Mouse (Mus musculus) heart, postnatal 0 days (tissue): ENCODE results near the gene Lef1. TPM values are rescaled to one million over a fixed set of nuclear protein-coding genes. Genes with fewer than 3 reads are reported as not detected.

ENCODE experiments used
- ATAC-seq: fragments of 200-750 bp; cut with Nextera tagmentation; 2 replicates; pipeline ENCODE4 v1.8.0; 2017; ENCODE audit warnings: low read depth, moderate number of reproducible peaks, moderate library complexity; ENCODE audit not compliant: insufficient read depth
- DNase-seq: peaks from one replicate; pipeline ENCODE4 v3.0.0-alpha.2; 2016; ENCODE audit warnings: low spot score
- H3K27ac ChIP-seq: fragments of 300-500 bp; sonication (generic); 2 replicates; pipeline ENCODE4 v1.5.1; 2014; ENCODE audit warnings: low read depth, mild to moderate bottlenecking
- H3K27me3 ChIP-seq: fragments of 300-500 bp; sonication (generic); 2 replicates; pipeline ENCODE4 v1.6.1; 2014; ENCODE audit warnings: low read length, mixed read lengths; ENCODE audit not compliant: control insufficient read depth, insufficient read depth
- H3K36me3 ChIP-seq: fragments of 300-500 bp; sonication (generic); replicated peaks from 2 replicates; pipeline ENCODE4 v1.6.1; 2014; ENCODE audit warnings: low read length, mixed read lengths; ENCODE audit not compliant: control insufficient read depth, insufficient read depth
- H3K4me1 ChIP-seq: fragments of 300-500 bp; sonication (generic); 2 replicates; pipeline ENCODE4 v1.6.1; 2014; ENCODE audit warnings: antibody characterized with exemption; ENCODE audit not compliant: control insufficient read depth, insufficient read depth
- H3K4me2 ChIP-seq: fragments of 300-500 bp; sonication (generic); 2 replicates; pipeline ENCODE4 v1.6.1; 2014; ENCODE audit warnings: low read depth, mild to moderate bottlenecking, low read length, moderate library complexity
- H3K4me3 ChIP-seq: fragments of 300-500 bp; sonication (generic); 2 replicates; pipeline ENCODE4 v1.5.1; 2014; ENCODE audit warnings: low read depth, low read length
- H3K9ac ChIP-seq: fragments of 300-500 bp; sonication (generic); replicated peaks from 2 replicates; pipeline ENCODE4 v1.6.1; 2014; ENCODE audit warnings: low read depth, low read length, mixed read lengths
- H3K9me3 ChIP-seq: fragments of 300-500 bp; sonication (generic); replicated peaks from 2 replicates; pipeline ENCODE4 v1.6.1; 2016; ENCODE audit warnings: low read length; ENCODE audit not compliant: control insufficient read depth
- CTCF ChIP-seq: IDR thresholded peaks from 2 replicates; pipeline ENCODE4 v1.5.1; 2016; ENCODE audit warnings: antibody characterized with exemption, control low read depth, low read depth
- EP300 ChIP-seq: IDR thresholded peaks from 2 replicates; pipeline ENCODE4 v1.6.1; 2016; ENCODE audit warnings: antibody characterized with exemption, low read depth
- WGBS: fragments of 180-500 bp; shearing (Covaris S2); extraction: QIAGEN DNeasy Blood & Tissue Kit; methylation state at CpG from one replicate; pipeline ENCODE4 v1.1.7; 2014; 5-methylcytosine and 5-hydroxymethylcytosine counted together
- polyA plus RNA-seq: library from polyadenylated mRNA; unstranded; fragments of >200 nt; fragmentation: Nextera tagmentation; extraction: Ambion mirVana; gene quantifications from 2 replicates; pipeline ENCODE4 v1.2.1, GENCODE M21; 2015
- total RNA-seq: library from RNA; depleted of rRNA; stranded (reverse); fragments of >200 nt; gene quantifications from 2 replicates; pipeline ENCODE4 v1.2.3, GENCODE M21; 2014; ENCODE audit warnings: low replicate concordance

Gene Lef1
- total and polyA plus RNA-seq, 2 experiments from 2014 or later: 0.87 TPM; not detected in 1

DNA sequence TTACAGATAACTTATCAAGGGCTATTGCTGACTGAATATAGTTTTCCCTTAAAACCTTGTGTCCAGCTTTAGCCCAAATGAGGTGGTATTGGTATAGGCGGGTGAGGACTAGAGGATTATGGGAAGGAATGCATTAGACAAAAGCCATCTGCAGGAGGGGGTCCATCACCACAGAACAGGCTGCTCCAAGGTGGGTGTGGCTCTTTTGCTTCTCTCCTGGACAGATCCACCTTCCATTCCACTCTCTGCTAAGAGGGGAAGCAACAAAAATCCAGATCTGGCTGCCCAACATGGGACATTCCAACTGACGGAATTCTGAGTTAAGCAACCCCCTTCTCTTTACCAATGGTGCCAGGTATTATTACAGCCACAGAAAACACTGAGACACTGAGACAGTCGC lies 148.7 kb downstream of the Lef1 start:
- 66% methylated on average over 3 of the region's 3 CpGs for WGBS
- TF ChIP-seq CTCF (no peak), EP300 (no peak)
- Histone ChIP-seq H3K27me3 (no peaks in the 10 kb centered on the region), H3K4me2 (no peak overlapping the region), H3K27ac (0 out of 2 replicates have a peak overlapping the region, but pooled peaks have one; percentile 37), H3K36me3 (peaks cover 14% of the 10 kb centered on the region; the same call in 1 of the 2 replicates), H3K4me3 (no peak overlapping the region), H3K9ac (no peak overlapping the region), H3K4me1 (peaks cover 23% of the 10 kb centered on the region), H3K9me3 (no peaks in the 10 kb centered on the region)
- no peak for ATAC-seq
- DNase-seq: no peak

DNA sequence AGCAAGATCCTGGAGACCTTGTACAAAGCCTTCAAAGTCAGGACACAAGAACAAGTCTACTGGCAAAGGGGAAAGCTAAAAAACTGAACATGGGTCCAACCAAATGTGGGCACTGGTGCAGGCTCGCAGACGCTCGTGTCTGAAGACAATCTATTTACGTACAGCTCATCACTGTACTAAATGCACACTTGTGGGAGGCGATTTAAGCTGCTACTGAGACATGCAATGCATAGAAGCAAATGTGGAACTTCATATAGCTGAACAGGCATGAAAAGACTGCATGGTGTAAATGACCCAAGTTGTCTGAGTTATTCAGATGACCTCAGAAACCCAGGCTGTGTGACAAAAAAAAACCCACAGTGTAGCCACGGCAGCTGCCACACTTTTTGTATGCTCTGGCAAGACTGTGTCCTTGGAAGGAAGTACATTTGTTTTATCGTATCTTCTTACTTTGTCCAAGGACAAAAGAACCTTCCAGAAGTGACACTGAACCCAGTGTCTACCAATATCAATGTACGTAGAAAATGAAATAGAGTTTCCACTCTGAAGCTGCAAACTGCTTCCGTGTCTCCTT lies 149.2 kb downstream of the Lef1 start:
- Histone ChIP-seq H3K36me3 (peaks cover 14% of the 10 kb centered on the region; the same call in 1 of the 2 replicates), H3K4me2 (no peak overlapping the region), H3K27ac (peak overlapping the region; percentile 37; the same call in 1 of the 2 replicates), H3K9ac (no peak overlapping the region), H3K4me3 (no peak overlapping the region), H3K27me3 (no peaks in the 10 kb centered on the region), H3K9me3 (no peaks in the 10 kb centered on the region), H3K4me1 (peaks cover 23% of the 10 kb centered on the region)
- 54% methylated on average over 9 of the region's 9 CpGs for WGBS
- no peak for DNase-seq
- TF ChIP-seq EP300: no peak
- no peak for TF ChIP-seq CTCF
- ATAC-seq: no peak

DNA sequence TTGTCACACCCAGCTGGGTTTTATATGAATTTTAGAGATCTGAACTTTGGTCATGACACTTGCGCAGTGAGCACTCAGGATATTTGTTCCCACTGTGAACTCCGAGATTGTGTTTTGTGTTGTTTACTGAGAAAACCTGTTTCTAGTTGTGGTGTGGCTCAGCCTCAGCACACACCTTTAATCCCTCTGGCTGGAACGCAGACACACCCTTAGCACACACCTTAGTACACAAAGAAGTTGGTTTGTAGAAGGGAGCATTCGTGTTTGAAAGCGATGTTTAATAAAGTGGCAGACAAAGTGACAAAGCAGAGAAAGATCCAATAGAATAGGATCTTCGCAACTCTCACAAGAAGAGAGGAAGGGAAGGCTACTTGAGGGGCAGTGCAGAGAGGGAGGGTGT lies 150.1 kb downstream of the Lef1 start:
- peaks cover 20% of the 10 kb centered on the region; the same call in 1 of the 2 replicates for H3K36me3 ChIP-seq
- H3K27me3 ChIP-seq: no peaks in the 10 kb centered on the region
- no peak for ATAC-seq
- H3K4me2 ChIP-seq: no peak overlapping the region
- no peaks in the 10 kb centered on the region for H3K9me3 ChIP-seq
- no peak for DNase-seq
- H3K27ac ChIP-seq: peak overlapping the region; percentile 20; the same call in 1 of the 2 replicates
- H3K9ac ChIP-seq: no peak overlapping the region
- 97% methylated on average over 6 of the region's 6 CpGs for WGBS
- no peak for TF ChIP-seq CTCF
- TF ChIP-seq EP300: no peak
- peaks cover 30% of the 10 kb centered on the region for H3K4me1 ChIP-seq
- no peak overlapping the region for H3K4me3 ChIP-seq

DNA sequence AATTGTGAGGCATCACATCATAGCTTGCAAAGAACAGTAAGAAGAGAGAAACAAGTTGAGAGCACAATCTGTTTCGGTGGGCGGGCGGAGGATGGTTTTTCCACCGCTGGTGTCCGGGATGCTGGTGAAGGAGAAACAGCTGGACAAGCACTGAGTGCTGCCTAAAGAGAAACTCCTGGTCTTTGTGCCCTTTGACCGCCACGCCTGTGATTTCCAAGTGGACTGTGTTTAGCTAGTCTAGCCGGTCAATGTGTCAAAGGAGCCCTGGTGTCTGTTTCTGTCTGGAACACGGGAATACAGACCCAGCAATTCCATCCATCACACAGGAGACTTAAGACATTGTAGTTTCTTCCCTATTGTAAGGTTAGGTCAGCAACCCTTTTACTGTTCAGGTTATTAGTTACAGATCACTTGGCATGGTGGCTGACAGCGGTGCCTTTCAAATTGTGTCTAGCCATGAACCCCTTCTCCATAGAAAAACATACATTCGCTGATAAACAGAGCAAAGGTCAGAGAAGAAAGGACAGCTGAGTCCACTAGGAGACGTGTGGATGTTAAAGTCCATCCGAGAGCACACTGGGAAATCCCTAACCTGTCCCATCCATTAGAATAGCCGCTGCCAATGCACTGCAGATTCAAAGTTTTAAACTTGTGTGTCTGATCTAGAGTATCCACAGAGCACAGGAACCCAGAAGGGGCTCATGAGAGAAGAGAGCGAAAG lies 153.7 kb downstream of the Lef1 start:
- no peak overlapping the region for H3K27ac ChIP-seq
- no peak overlapping the region for H3K9ac ChIP-seq
- no peaks in the 10 kb centered on the region for H3K27me3 ChIP-seq
- DNase-seq (no peak), ATAC-seq (no peak)
- H3K4me3 ChIP-seq: no peak overlapping the region
- H3K9me3 ChIP-seq: no peaks in the 10 kb centered on the region
- WGBS: 87% methylated on average over 15 of the region's 15 CpGs
- peaks cover 43% of the 10 kb centered on the region for H3K4me1 ChIP-seq
- no peak for TF ChIP-seq CTCF
- TF ChIP-seq EP300: no peak
- H3K4me2 ChIP-seq: no peak overlapping the region
- H3K36me3 ChIP-seq: peaks cover 20% of the 10 kb centered on the region; the same call in 1 of the 2 replicates

DNA sequence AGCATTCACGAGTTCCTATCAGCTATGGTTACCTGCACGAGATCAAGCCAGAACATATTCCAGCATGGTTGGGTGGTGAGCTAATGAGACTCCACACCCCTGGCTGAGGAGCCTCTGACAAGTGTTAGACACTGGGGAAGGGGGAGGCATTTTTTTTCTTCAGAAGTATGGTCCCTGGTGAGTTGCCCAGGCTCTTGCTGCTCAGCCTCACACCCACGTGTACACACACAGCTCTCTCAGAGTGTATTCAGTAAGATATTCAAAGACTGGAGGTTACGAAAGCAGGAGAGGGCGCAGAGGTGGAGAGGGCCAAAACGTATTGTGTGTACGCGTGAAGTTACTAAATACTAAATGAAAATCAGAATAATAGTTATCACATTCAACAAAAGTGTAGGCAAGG lies 155.2 kb downstream of the Lef1 start:
- Histone ChIP-seq H3K27me3 (no peaks in the 10 kb centered on the region), H3K9me3 (no peaks in the 10 kb centered on the region), H3K4me2 (no peak overlapping the region), H3K36me3 (peaks cover 17% of the 10 kb centered on the region; the same call in 1 of the 2 replicates), H3K27ac (peak overlapping the region; percentile 22; the same call in 1 of the 2 replicates), H3K9ac (no peak overlapping the region), H3K4me1 (peaks cover 36% of the 10 kb centered on the region), H3K4me3 (no peak overlapping the region)
- ATAC-seq (no peak), DNase-seq (no peak)
- no peak for TF ChIP-seq CTCF
- TF ChIP-seq EP300: no peak
- 65% methylated on average over 8 of the region's 8 CpGs for WGBS
